Mouse (Mus musculus) T-cell, adult 2 months (primary cell): ENCODE measurements at regions not wholly inside any gene's neighbourhood (a gene's known extent, or its start where the extent isn't known, plus 50 kb on each side); places are given as distances from the start of the nearest gene placed in this dataset.
A peak's percentile ranks its signal among the peaks of the same experiment; 100 is the strongest.
"Not testable (repeated sequence)": the region's sequence is repeated elsewhere in the genome, so short reads cannot be mapped to it uniquely, and the experiment has no call there.

Experiments used
- DNase-seq: peaks from one replicate; pipeline ENCODE4 v3.0.0; 2022; ENCODE audit warnings: low spot score

- DNase-seq, result not testable (repeated sequence)
Observed at GRCm38 (mm10) chr12:82056782-82057611, 112.1 kb upstream of the Sipa1l1 start.

- DNase-seq, result no peak
Observed at GRCm38 (mm10) chr12:82064986-82065385, 104.1 kb upstream of the Sipa1l1 start.

GRCm38 (mm10) chr12:82066860-82067259, 102.3 kb upstream of the Sipa1l1 start:
- DNase-seq, result no peak

- no peak for DNase-seq
Observed at GRCm38 (mm10) chr12:82069621-82070020, 99.5 kb upstream of the Sipa1l1 start.

GRCm38 (mm10) chr12:82072810-82073465, 96.2 kb upstream of the Sipa1l1 start:
- DNase-seq, result no peak

GRCm38 (mm10) chr12:82075479-82076221, 93.5 kb upstream of the Sipa1l1 start:
- no peak for DNase-seq

GRCm38 (mm10) chr12:82076766-82077165, 92.4 kb upstream of the Sipa1l1 start:
- no peak for DNase-seq

GRCm38 (mm10) chr12:82077945-82078344, 91.2 kb upstream of the Sipa1l1 start:
- no peak for DNase-seq

GRCm38 (mm10) chr12:82078740-82079139, 90.4 kb upstream of the Sipa1l1 start:
- no peak for DNase-seq

- DNase-seq, result no peak
Observed at GRCm38 (mm10) chr12:82080196-82080880, 88.8 kb upstream of the Sipa1l1 start.

GRCm38 (mm10) chr12:82082596-82082995, 86.5 kb upstream of the Sipa1l1 start:
- DNase-seq, result not testable (repeated sequence)

- no peak for DNase-seq
Observed at GRCm38 (mm10) chr12:82085771-82086400, 83.2 kb upstream of the Sipa1l1 start.

- DNase-seq, result no peak
Observed at GRCm38 (mm10) chr12:82086441-82086840, 82.7 kb upstream of the Sipa1l1 start.

- DNase-seq, result no peak
Observed at GRCm38 (mm10) chr12:82089288-82089687, 79.8 kb upstream of the Sipa1l1 start.

- DNase-seq, result no peak
Observed at GRCm38 (mm10) chr12:82093317-82093716, 75.8 kb upstream of the Sipa1l1 start.

GRCm38 (mm10) chr12:82095396-82095795, 73.7 kb upstream of the Sipa1l1 start:
- DNase-seq, result no peak

GRCm38 (mm10) chr12:82097126-82097525, 72.0 kb upstream of the Sipa1l1 start:
- no peak for DNase-seq

GRCm38 (mm10) chr12:82097620-82098019, 71.5 kb upstream of the Sipa1l1 start:
- DNase-seq, result peak; percentile 19

GRCm38 (mm10) chr12:82104211-82104610, 64.9 kb upstream of the Sipa1l1 start:
- DNase-seq, result no peak

- DNase-seq, result no peak
Observed at GRCm38 (mm10) chr12:82105184-82106031, 63.7 kb upstream of the Sipa1l1 start.

GRCm38 (mm10) chr12:82115766-82116165, 53.4 kb upstream of the Sipa1l1 start:
- DNase-seq, result no peak
